Mouse (Mus musculus) midbrain, embryonic 14.5 days (tissue): ENCODE measurements around the gene Pcbp4. TPM values are rescaled to one million over a fixed set of nuclear protein-coding genes. Genes with fewer than 3 reads are reported as not detected.

ENCODE experiments used
- ATAC-seq: fragments of 200-750 bp; cut with Nextera tagmentation; 2 replicates; pipeline ENCODE4 v1.8.0; 2017; ENCODE audit warnings: moderate number of reproducible peaks, moderate library complexity; ENCODE audit not compliant: low FRiP score, low TSS enrichment
- DNase-seq: peaks from one replicate; pipeline ENCODE4 v3.0.0-alpha.2; 2015
- H3K27ac ChIP-seq: fragments of 300-500 bp; sonication (generic); replicated peaks from 2 replicates; pipeline ENCODE4 v1.5.1; 2014; ENCODE audit warnings: mild to moderate bottlenecking, low read depth, low read length, moderate library complexity
- H3K27me3 ChIP-seq: fragments of 300-500 bp; sonication (generic); 2 replicates; pipeline ENCODE4 v1.6.1; 2014; ENCODE audit warnings: low read length, control low read depth, mixed read lengths; ENCODE audit not compliant: control insufficient read depth, insufficient read depth
- H3K36me3 ChIP-seq: fragments of 300-500 bp; sonication (generic); 2 replicates; pipeline ENCODE4 v1.6.1; 2014; ENCODE audit warnings: low read length, control low read depth; ENCODE audit not compliant: control insufficient read depth, insufficient read depth
- H3K4me1 ChIP-seq: fragments of 300-500 bp; sonication (generic); 2 replicates; pipeline ENCODE4 v1.6.1; 2014; ENCODE audit warnings: mild to moderate bottlenecking, antibody characterized with exemption, low read length, control low read depth; ENCODE audit not compliant: control insufficient read depth, insufficient read depth
- H3K4me2 ChIP-seq: fragments of 300-500 bp; sonication (generic); 2 replicates; pipeline ENCODE4 v1.6.1; 2014; ENCODE audit warnings: mild to moderate bottlenecking, low read length, moderate library complexity
- H3K4me3 ChIP-seq: fragments of 300-500 bp; sonication (generic); replicated peaks from 2 replicates; pipeline ENCODE4 v1.5.1; 2014; ENCODE audit warnings: low read depth, low read length
- H3K9ac ChIP-seq: fragments of 300-500 bp; sonication (generic); replicated peaks from 2 replicates; pipeline ENCODE4 v1.6.1; 2014; ENCODE audit warnings: mild to moderate bottlenecking, low read length, moderate library complexity
- H3K9me3 ChIP-seq: fragments of 300-500 bp; sonication (generic); 2 replicates; pipeline ENCODE4 v1.6.1; 2016; ENCODE audit warnings: low read length, control low read depth, mixed read lengths; ENCODE audit not compliant: control insufficient read depth
- WGBS: fragments of 180-500 bp; shearing (Covaris S2); extraction: QIAGEN DNeasy Blood & Tissue Kit; methylation state at CpG from one replicate; pipeline ENCODE4 v1.1.7; 2014; 5-methylcytosine and 5-hydroxymethylcytosine counted together
- polyA plus RNA-seq: library from polyadenylated mRNA; unstranded; fragments of >200 nt; fragmentation: Nextera tagmentation; extraction: Ambion mirVana; gene quantifications from 2 replicates; pipeline ENCODE4 v1.2.1, GENCODE M21; 2014

The Pcbp4 gene
- polyA plus RNA-seq, 1 experiment from 2014 or later, result 219 TPM

- H3K9ac ChIP-seq, result peak overlapping the region; percentile 62
- peak overlapping the region; percentile 95 for H3K4me2 ChIP-seq
- WGBS, result 6% methylated on average over 16 of the region's 16 CpGs
- H3K27ac ChIP-seq, result no peak overlapping the region
- H3K4me3 ChIP-seq, result peak overlapping the region; percentile 66
- H3K27me3 ChIP-seq, result no peaks in the 10 kb centered on the region
- no peak for DNase-seq
- H3K36me3 ChIP-seq, result peaks cover 21% of the 10 kb centered on the region
- H3K9me3 ChIP-seq, result no peaks in the 10 kb centered on the region
- no peak for ATAC-seq
- H3K4me1 ChIP-seq, result peaks cover 12% of the 10 kb centered on the region
Observed at GRCm38 (mm10) chr9:106477649-106478048, 24.6 kb downstream of the Pcbp4 start.

DNA sequence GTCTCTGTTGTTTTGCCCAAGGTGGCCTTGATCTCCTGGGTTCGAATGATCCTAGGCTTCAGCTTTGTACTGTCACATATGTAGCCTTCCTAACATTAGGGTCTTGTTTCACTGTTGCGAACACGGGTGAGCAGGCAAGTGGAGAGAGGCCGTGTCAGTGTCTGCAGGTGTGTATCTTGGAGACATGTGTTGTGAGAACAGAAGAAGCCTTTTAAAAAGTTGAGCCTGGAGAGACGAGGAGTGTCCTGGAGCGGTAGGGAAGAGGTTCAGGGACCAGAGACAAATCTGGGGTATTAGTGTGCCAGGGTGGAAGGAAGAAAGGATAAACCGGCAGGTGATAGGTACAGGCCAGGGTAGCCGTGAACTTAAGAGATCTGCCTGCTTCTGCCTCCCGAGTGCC lies 25.0 kb downstream of the Pcbp4 start:
- no peaks in the 10 kb centered on the region for H3K27me3 ChIP-seq
- ATAC-seq, result no peak
- peak overlapping the region; percentile 95 for H3K4me2 ChIP-seq
- peaks cover 26% of the 10 kb centered on the region for H3K36me3 ChIP-seq
- no peak overlapping the region for H3K27ac ChIP-seq
- H3K9ac ChIP-seq, result peak overlapping the region; percentile 62
- peaks cover 12% of the 10 kb centered on the region for H3K4me1 ChIP-seq
- no peaks in the 10 kb centered on the region for H3K9me3 ChIP-seq
- WGBS, result 83% methylated on average over 9 of the region's 9 CpGs
- peak overlapping the region; percentile 66 for H3K4me3 ChIP-seq
- no peak for DNase-seq

GRCm38 (mm10) chr9:106480541-106480940 lies 27.4 kb downstream of the Pcbp4 start:
- 97% methylated on average over 7 of the region's 7 CpGs for WGBS
- no peak for DNase-seq

GRCm38 (mm10) chr9:106481075-106481474 lies 28.0 kb downstream of the Pcbp4 start:
- H3K9me3 ChIP-seq, result no peaks in the 10 kb centered on the region
- peaks cover 8% of the 10 kb centered on the region for H3K4me1 ChIP-seq
- DNase-seq (no peak), ATAC-seq (no peak)
- no peaks in the 10 kb centered on the region for H3K27me3 ChIP-seq
- no peak overlapping the region for H3K27ac ChIP-seq
- no peak overlapping the region for H3K4me3 ChIP-seq
- peaks cover 56% of the 10 kb centered on the region for H3K36me3 ChIP-seq
- no peak overlapping the region for H3K9ac ChIP-seq
- 97% methylated on average over 15 of the region's 15 CpGs for WGBS
- no peak overlapping the region for H3K4me2 ChIP-seq

More at GRCm38 (mm10) chr9:106480541-106480940, 27.4 kb downstream of the Pcbp4 start:
- Histone ChIP-seq H3K27me3 (no peaks in the 10 kb centered on the region), H3K4me2 (no peak overlapping the region), H3K9me3 (no peaks in the 10 kb centered on the region), H3K27ac (no peak overlapping the region), H3K4me3 (no peak overlapping the region), H3K36me3 (peaks cover 50% of the 10 kb centered on the region), H3K9ac (no peak overlapping the region), H3K4me1 (peaks cover 8% of the 10 kb centered on the region)
- no peak for ATAC-seq

- H3K27ac ChIP-seq, result no peak overlapping the region
- no peak for ATAC-seq
- DNase-seq, result no peak
- H3K4me1 ChIP-seq, result peaks cover 8% of the 10 kb centered on the region
- no peak overlapping the region for H3K4me2 ChIP-seq
- peaks cover 60% of the 10 kb centered on the region for H3K36me3 ChIP-seq
- 96% methylated on average over 13 of the region's 13 CpGs for WGBS
- no peaks in the 10 kb centered on the region for H3K27me3 ChIP-seq
- H3K9ac ChIP-seq, result no peak overlapping the region
- H3K4me3 ChIP-seq, result no peak overlapping the region
- H3K9me3 ChIP-seq, result no peaks in the 10 kb centered on the region
Observed at GRCm38 (mm10) chr9:106481676-106482075, 28.6 kb downstream of the Pcbp4 start.

DNA sequence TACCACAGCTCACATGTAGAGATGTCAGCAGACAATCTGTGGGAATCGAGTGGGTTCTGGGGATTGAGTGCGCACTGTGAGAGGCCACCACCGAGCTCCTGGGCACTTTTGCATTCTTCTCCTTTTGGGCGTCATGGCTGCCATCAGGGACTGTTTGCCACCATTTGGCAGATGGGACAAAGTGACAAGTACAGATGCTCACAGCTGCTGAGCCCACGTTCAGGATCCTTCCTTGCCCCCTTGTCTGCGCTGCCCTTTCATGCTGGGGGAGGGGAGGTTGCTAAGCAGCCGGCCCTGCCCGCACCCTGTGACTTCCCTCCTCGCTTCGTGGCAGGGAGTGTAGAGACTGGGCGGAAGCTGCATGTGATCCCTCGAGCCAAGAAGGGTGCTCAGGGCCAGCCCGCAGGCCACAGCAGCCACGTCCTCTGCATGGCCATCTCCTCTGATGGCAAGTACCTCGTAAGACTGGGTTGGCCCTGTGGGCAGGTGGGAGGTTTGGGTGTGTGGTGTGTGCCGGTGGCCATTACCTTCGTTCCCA lies 29.6 kb downstream of the Pcbp4 start:
- Histone ChIP-seq H3K36me3 (peaks cover 60% of the 10 kb centered on the region), H3K27me3 (no peaks in the 10 kb centered on the region)
- 91% methylated on average over 17 of the region's 17 CpGs for WGBS

DNA sequence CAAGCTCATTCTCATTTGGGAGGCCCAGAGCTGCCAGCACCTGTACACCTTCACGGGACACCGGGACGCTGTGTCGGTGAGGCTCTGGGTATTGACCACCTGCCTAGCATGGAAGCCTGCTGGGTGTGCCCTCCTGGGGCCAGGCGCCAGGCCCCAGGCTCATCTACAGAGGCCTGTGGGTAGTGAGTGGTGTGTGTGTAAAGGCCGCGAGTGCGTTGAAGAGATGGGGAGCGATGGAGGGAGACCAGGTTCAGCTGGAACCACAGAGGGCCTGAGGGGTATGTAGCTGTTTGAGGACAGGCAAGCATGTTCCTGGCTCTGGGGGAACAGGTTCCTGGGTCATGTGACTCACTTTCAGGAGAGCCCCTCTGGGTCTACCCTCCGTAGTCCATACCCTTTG lies 30.0 kb downstream of the Pcbp4 start:
- H3K27me3 ChIP-seq, result no peaks in the 10 kb centered on the region
- H3K4me3 ChIP-seq, result no peak overlapping the region
- no peak overlapping the region for H3K4me2 ChIP-seq
- ATAC-seq (no peak), DNase-seq (no peak)
- peaks cover 60% of the 10 kb centered on the region for H3K36me3 ChIP-seq
- WGBS, result 95% methylated on average over 10 of the region's 10 CpGs
- peaks cover under 1% of the 10 kb centered on the region for H3K4me1 ChIP-seq
- H3K9me3 ChIP-seq, result no peaks in the 10 kb centered on the region
- no peak overlapping the region for H3K9ac ChIP-seq
- H3K27ac ChIP-seq, result no peak overlapping the region

More for the DNA sequence above, 29.6 kb downstream of the Pcbp4 start:
- no peak overlapping the region for H3K4me2 ChIP-seq
- H3K27ac ChIP-seq, result no peak overlapping the region
- ATAC-seq, result no peak
- DNase-seq, result no peak
- no peak overlapping the region for H3K4me3 ChIP-seq
- H3K4me1 ChIP-seq, result peaks cover 6% of the 10 kb centered on the region
- no peak overlapping the region for H3K9ac ChIP-seq
- no peaks in the 10 kb centered on the region for H3K9me3 ChIP-seq

GRCm38 (mm10) chr9:106483606-106484005 lies 30.5 kb downstream of the Pcbp4 start:
- no peak for DNase-seq
- Histone ChIP-seq H3K27me3 (no peaks in the 10 kb centered on the region), H3K27ac (no peak overlapping the region), H3K9ac (no peak overlapping the region), H3K4me3 (no peak overlapping the region), H3K4me2 (no peak overlapping the region), H3K36me3 (peaks cover 60% of the 10 kb centered on the region), H3K4me1 (no peaks in the 10 kb centered on the region), H3K9me3 (no peaks in the 10 kb centered on the region)
- no peak for ATAC-seq
- 93% methylated on average over 17 of the region's 17 CpGs for WGBS

- Histone ChIP-seq H3K9me3 (no peaks in the 10 kb centered on the region), H3K4me2 (no peak overlapping the region), H3K4me1 (no peaks in the 10 kb centered on the region), H3K36me3 (peaks cover 60% of the 10 kb centered on the region), H3K27me3 (no peaks in the 10 kb centered on the region), H3K9ac (no peak overlapping the region), H3K4me3 (no peak overlapping the region), H3K27ac (no peak overlapping the region)
- ATAC-seq (no peak), DNase-seq (no peak)
- WGBS, result 80% methylated on average over 10 of the region's 10 CpGs
Observed at GRCm38 (mm10) chr9:106485076-106485475, 32.0 kb downstream of the Pcbp4 start.
